Mouse (Mus musculus) erythroblast, embryonic 14.5 days (primary cell): Measurements from ENCODE around the gene Prx.

Source experiments
- GATA1 ChIP-seq: IDR thresholded peaks from 2 replicates; pipeline ENCODE4 v1.6.1; 2012; ENCODE audit warnings: low read length, inconsistent platforms, mixed read lengths
- TAL1 ChIP-seq: IDR thresholded peaks from 3 replicates; pipeline ENCODE4 v1.6.1; 2012; ENCODE audit warnings: low read length, inconsistent platforms, mixed read lengths

DNA sequence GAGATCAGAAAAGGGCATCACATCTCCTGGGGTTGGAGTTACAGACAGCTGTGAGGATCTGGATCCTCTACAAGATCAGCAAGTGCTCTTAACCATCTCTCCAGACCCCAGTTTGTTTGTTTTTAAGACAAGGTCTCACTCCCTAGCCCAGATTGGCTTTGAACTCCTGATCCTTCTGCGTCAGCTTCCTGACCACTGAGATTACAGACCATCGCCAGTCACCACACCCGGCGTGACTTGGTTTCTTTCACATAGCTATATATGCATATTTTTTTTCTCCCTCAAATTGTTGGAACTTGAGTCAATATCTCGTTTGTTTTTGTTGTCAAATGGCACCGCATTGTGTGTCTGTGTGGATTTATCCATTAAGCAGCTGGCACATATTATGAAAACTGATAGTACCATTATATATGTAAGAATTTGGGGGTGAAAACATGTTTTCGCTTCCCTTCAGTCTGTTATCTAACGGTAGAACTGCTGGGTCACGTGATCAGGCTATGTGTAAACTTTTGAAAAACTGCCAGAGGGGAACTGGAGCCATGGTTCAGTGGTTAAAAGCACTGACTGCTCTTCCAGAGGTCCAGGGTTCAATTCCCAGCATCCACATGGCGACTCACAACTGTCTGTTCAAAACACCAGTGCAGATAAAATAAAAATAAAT, 44.5 kb upstream of the Prx start:
- TF ChIP-seq TAL1 = no peak
- TF ChIP-seq GATA1 = no peak
